Mouse (Mus musculus) inflammation-experienced regulatory T-cells (primary cell): ENCODE measurements around the gene Helz. TPM values are rescaled to one million over a fixed set of nuclear protein-coding genes. Genes with fewer than 3 reads are reported as not detected.

Experiments
- polyA plus RNA-seq, 2 experiments: library from polyadenylated mRNA; unstranded; fragments of 100-300 nt; shearing (Covaris generic); gene quantifications; one replicate each; pipeline ENCODE4 v1.2.1; 2017

Helz gene
- 10 to 100 TPM; 40.3 to 42.4 TPM for polyA plus RNA-seq

GRCm38 (mm10) chr11:107547351-107548203, at the start of gene Helz:
Gene Helz (plus strand): TSS chr11:107547930.

GRCm38 (mm10) chr11:107716332-107716938, 168.7 kb downstream of the Helz start, which contains the start of gene Cacng1:
Gene Cacng1 (minus strand): TSS chr11:107716522.

Other genes starting within 250 kb of the Helz start
- gene Pitpnc1, start 77.2 kb upstream of the Helz start, polyA plus RNA-seq, result 10 to 100 TPM; 53.3 to 64.8 TPM
- 100 to 1,000 TPM; 120 to 125 TPM for gene Psmd12, start 68.4 kb upstream of the Helz start, polyA plus RNA-seq
- under 1 TPM in 1 of 2 experiments, not detected in 1; 0.31 TPM for gene Cacng1, start 168.6 kb downstream of the Helz start, polyA plus RNA-seq
- not detected for gene Cacng4, start 246.6 kb downstream of the Helz start, polyA plus RNA-seq